Mouse (Mus musculus) heart, postnatal 0 days (tissue): Measurements from ENCODE around the gene Lamb3. TPM values are rescaled to one million over a fixed set of nuclear protein-coding genes. Genes with fewer than 3 reads are reported as not detected.

Experiments used
- ATAC-seq: fragments of 200-750 bp; cut with Nextera tagmentation; 2 replicates; pipeline ENCODE4 v1.8.0; 2017; ENCODE audit warnings: low read depth, moderate number of reproducible peaks, moderate library complexity; ENCODE audit not compliant: insufficient read depth
- DNase-seq: peaks from one replicate; pipeline ENCODE4 v3.0.0-alpha.2; 2016; ENCODE audit warnings: low spot score
- H3K27ac ChIP-seq: fragments of 300-500 bp; sonication (generic); 2 replicates; pipeline ENCODE4 v1.5.1; 2014; ENCODE audit warnings: low read depth, mild to moderate bottlenecking
- H3K27me3 ChIP-seq: fragments of 300-500 bp; sonication (generic); 2 replicates; pipeline ENCODE4 v1.6.1; 2014; ENCODE audit warnings: low read length, mixed read lengths; ENCODE audit not compliant: control insufficient read depth, insufficient read depth
- H3K36me3 ChIP-seq: fragments of 300-500 bp; sonication (generic); replicated peaks from 2 replicates; pipeline ENCODE4 v1.6.1; 2014; ENCODE audit warnings: low read length, mixed read lengths; ENCODE audit not compliant: control insufficient read depth, insufficient read depth
- H3K4me1 ChIP-seq: fragments of 300-500 bp; sonication (generic); 2 replicates; pipeline ENCODE4 v1.6.1; 2014; ENCODE audit warnings: antibody characterized with exemption; ENCODE audit not compliant: control insufficient read depth, insufficient read depth
- H3K4me2 ChIP-seq: fragments of 300-500 bp; sonication (generic); 2 replicates; pipeline ENCODE4 v1.6.1; 2014; ENCODE audit warnings: low read depth, mild to moderate bottlenecking, low read length, moderate library complexity
- H3K4me3 ChIP-seq: fragments of 300-500 bp; sonication (generic); 2 replicates; pipeline ENCODE4 v1.5.1; 2014; ENCODE audit warnings: low read depth, low read length
- H3K9ac ChIP-seq: fragments of 300-500 bp; sonication (generic); replicated peaks from 2 replicates; pipeline ENCODE4 v1.6.1; 2014; ENCODE audit warnings: low read depth, low read length, mixed read lengths
- H3K9me3 ChIP-seq: fragments of 300-500 bp; sonication (generic); replicated peaks from 2 replicates; pipeline ENCODE4 v1.6.1; 2016; ENCODE audit warnings: low read length; ENCODE audit not compliant: control insufficient read depth
- CTCF ChIP-seq: IDR thresholded peaks from 2 replicates; pipeline ENCODE4 v1.5.1; 2016; ENCODE audit warnings: antibody characterized with exemption, control low read depth, low read depth
- EP300 ChIP-seq: IDR thresholded peaks from 2 replicates; pipeline ENCODE4 v1.6.1; 2016; ENCODE audit warnings: antibody characterized with exemption, low read depth
- WGBS: fragments of 180-500 bp; shearing (Covaris S2); extraction: QIAGEN DNeasy Blood & Tissue Kit; methylation state at CpG from one replicate; pipeline ENCODE4 v1.1.7; 2014; 5-methylcytosine and 5-hydroxymethylcytosine counted together
- polyA plus RNA-seq: library from polyadenylated mRNA; unstranded; fragments of >200 nt; fragmentation: Nextera tagmentation; extraction: Ambion mirVana; gene quantifications from 2 replicates; pipeline ENCODE4 v1.2.1, GENCODE M21; 2015
- total RNA-seq: library from RNA; depleted of rRNA; stranded (reverse); fragments of >200 nt; gene quantifications from 2 replicates; pipeline ENCODE4 v1.2.3, GENCODE M21; 2014; ENCODE audit warnings: low replicate concordance

Gene Lamb3
- total and polyA plus RNA-seq, 2 experiments from 2014 or later = 8.1 to 9.8 TPM

GRCm38 (mm10) chr1:193234930-193235329 lies 27.4 kb downstream of the Lamb3 start:
- H3K36me3 ChIP-seq = no peaks in the 10 kb centered on the region
- DNase-seq (no peak), ATAC-seq (no peak)
- H3K9me3 ChIP-seq = no peaks in the 10 kb centered on the region
- H3K27ac ChIP-seq = no peak overlapping the region
- TF ChIP-seq EP300 = no peak
- TF ChIP-seq CTCF = no peak
- H3K4me1 ChIP-seq = no peaks in the 10 kb centered on the region
- 77% methylated on average over 7 of the region's 7 CpGs for WGBS
- H3K27me3 ChIP-seq = no peaks in the 10 kb centered on the region
- no peak overlapping the region for H3K4me2 ChIP-seq
- H3K9ac ChIP-seq = no peak overlapping the region
- H3K4me3 ChIP-seq = no peak overlapping the region

- TF ChIP-seq EP300 = no peak
- TF ChIP-seq CTCF = no peak
- no peaks in the 10 kb centered on the region for H3K27me3 ChIP-seq
- 49% methylated on average over 4 of the region's 4 CpGs for WGBS
- ATAC-seq (no peak), DNase-seq (no peak)
- 0 out of 2 replicates have a peak, but pooled peaks cover 4% of the 10 kb centered on the region for H3K4me1 ChIP-seq
- no peak overlapping the region for H3K9ac ChIP-seq
- no peak overlapping the region for H3K4me2 ChIP-seq
- no peaks in the 10 kb centered on the region for H3K9me3 ChIP-seq
- H3K36me3 ChIP-seq = no peaks in the 10 kb centered on the region
- H3K4me3 ChIP-seq = no peak overlapping the region
- H3K27ac ChIP-seq = no peak overlapping the region
Measured at GRCm38 (mm10) chr1:193238426-193238825, 30.9 kb downstream of the Lamb3 start.

- Histone ChIP-seq H3K36me3 (no peaks in the 10 kb centered on the region), H3K4me1 (0 out of 2 replicates have a peak, but pooled peaks cover 15% of the 10 kb centered on the region), H3K4me3 (no peak overlapping the region), H3K27me3 (no peaks in the 10 kb centered on the region), H3K9ac (no peak overlapping the region), H3K9me3 (no peaks in the 10 kb centered on the region), H3K27ac (no peak overlapping the region), H3K4me2 (no peak overlapping the region)
- WGBS = 84% methylated on average over 4 of the region's 4 CpGs
- no peak for ATAC-seq
- DNase-seq = no peak
- TF ChIP-seq CTCF (no peak), EP300 (no peak)
Measured at GRCm38 (mm10) chr1:193241436-193241835, 33.9 kb downstream of the Lamb3 start.

- Histone ChIP-seq H3K27me3 (no peaks in the 10 kb centered on the region), H3K36me3 (no peaks in the 10 kb centered on the region), H3K9me3 (no peaks in the 10 kb centered on the region), H3K4me2 (no peak overlapping the region), H3K27ac (no peak overlapping the region), H3K4me1 (0 out of 2 replicates have a peak, but pooled peaks cover 15% of the 10 kb centered on the region), H3K4me3 (no peak overlapping the region), H3K9ac (no peak overlapping the region)
- TF ChIP-seq CTCF (no peak), EP300 (no peak)
- no peak for DNase-seq
- peak; percentile 48 for ATAC-seq
- 67% methylated on average over 8 of the region's 8 CpGs for WGBS
Measured at GRCm38 (mm10) chr1:193242238-193242637, 34.7 kb downstream of the Lamb3 start.

- no peak overlapping the region for H3K4me3 ChIP-seq
- WGBS = 70% methylated on average over 4 of the region's 4 CpGs
- DNase-seq (no peak), ATAC-seq (no peak)
- no peak for TF ChIP-seq EP300
- no peak for TF ChIP-seq CTCF
- H3K27me3 ChIP-seq = no peaks in the 10 kb centered on the region
- no peaks in the 10 kb centered on the region for H3K36me3 ChIP-seq
- no peak overlapping the region for H3K27ac ChIP-seq
- H3K4me2 ChIP-seq = no peak overlapping the region
- H3K4me1 ChIP-seq = 0 out of 2 replicates have a peak, but pooled peaks cover 15% of the 10 kb centered on the region
- H3K9me3 ChIP-seq = no peaks in the 10 kb centered on the region
- H3K9ac ChIP-seq = no peak overlapping the region
Measured at GRCm38 (mm10) chr1:193242863-193243262, 35.4 kb downstream of the Lamb3 start.

- Histone ChIP-seq H3K4me1 (0 out of 2 replicates have a peak, but pooled peaks cover 15% of the 10 kb centered on the region), H3K27ac (peak overlapping the region; percentile 81), H3K27me3 (no peaks in the 10 kb centered on the region), H3K36me3 (no peaks in the 10 kb centered on the region), H3K9ac (no peak overlapping the region), H3K4me2 (no peak overlapping the region), H3K4me3 (no peak overlapping the region), H3K9me3 (no peaks in the 10 kb centered on the region)
- no peak for TF ChIP-seq CTCF
- TF ChIP-seq EP300 = no peak
- peak; percentile 73 for ATAC-seq
- peak; percentile 66 for DNase-seq
- 24% methylated on average over 10 of the region's 10 CpGs for WGBS
Measured at GRCm38 (mm10) chr1:193243571-193244193, 36.2 kb downstream of the Lamb3 start.
